Mouse (Mus musculus): Measurements from ENCODE around the gene Gm49425.
A peak's percentile ranks its signal among the peaks of the same experiment; 100 is the strongest.

Gm49425 gene

DNA sequence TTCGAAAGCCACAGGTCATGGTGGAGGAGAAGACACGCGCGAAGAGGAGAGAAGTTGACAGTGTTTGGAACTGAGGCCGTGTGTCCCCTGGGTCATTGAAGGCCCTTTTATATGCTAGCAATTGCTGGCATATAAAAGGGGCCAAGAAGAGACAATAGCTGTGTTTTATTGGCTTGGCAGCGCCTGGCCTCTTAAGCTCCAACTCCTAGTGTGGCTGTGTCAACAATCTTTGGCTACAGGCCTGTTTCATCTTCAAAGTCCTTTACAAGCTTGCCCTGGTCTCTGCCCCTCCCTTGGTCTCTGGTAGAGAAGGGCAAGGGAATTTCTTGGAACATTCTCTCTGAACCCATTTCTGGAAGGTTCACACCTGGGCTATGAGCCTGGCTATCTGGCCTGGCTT lies 25.6 kb downstream of the Gm49425 start, which contains the start of gene Krt83:
Krt83 (minus strand) TSS at position 82 of the 400 bp plus-strand sequence.
- DNase-seq (ENCODE audit: low read depth, low spot score) = no peak

DNA sequence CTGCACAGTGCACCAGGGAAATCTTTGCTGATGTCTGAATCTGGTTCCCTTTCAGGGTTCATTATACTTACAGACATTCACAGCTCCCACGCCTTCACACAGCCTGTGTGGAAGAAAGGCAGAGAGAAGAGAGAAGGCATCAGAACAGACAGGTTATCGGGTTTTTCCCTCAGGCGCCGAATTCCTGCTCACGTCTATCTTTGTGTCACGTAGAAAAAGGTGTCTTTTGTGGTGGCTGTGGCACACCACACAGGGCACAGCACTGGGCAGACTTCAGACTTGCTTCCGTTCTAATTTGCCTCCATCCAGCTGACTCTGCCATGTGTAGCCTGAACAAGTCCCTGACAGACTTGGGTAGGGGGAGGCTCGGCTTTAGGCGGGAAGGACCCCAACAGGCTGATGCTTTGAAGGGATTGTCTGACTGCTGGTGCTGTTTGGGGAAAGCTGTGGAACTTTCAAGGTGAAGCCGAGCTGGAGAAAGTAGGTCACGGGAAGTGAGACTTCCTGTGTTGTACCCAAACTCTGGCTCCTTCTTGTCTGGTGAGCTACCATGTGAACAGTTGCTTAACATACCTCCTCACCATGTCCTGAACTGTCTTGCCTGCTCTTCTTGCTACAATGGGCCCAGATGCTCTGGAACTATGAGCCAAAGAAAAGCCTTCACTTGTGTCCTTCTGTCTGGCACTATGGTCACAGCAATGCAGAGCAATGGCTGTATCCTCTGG lies 31.0 kb downstream of the Gm49425 start:
- DNase-seq (ENCODE audit: low read depth, low spot score) = no peak

- no peak for DNase-seq (ENCODE audit: low read depth, low spot score)
Observed at GRCm38 (mm10) chr15:101484939-101485338, 32.1 kb downstream of the Gm49425 start.

- DNase-seq (ENCODE audit: low read depth, low spot score) = no peak
Observed at GRCm38 (mm10) chr15:101483646-101484045, 33.4 kb downstream of the Gm49425 start.

GRCm38 (mm10) chr15:101482056-101482455 lies 35.0 kb downstream of the Gm49425 start:
- DNase-seq (ENCODE audit: low read depth, low spot score) = no peak

GRCm38 (mm10) chr15:101479666-101480060 lies 37.4 kb downstream of the Gm49425 start:
- DNase-seq (ENCODE audit: low read depth, low spot score) = no peak

GRCm38 (mm10) chr15:101479007-101479665 lies 37.9 kb downstream of the Gm49425 start:
- peak; percentile 41 for DNase-seq (ENCODE audit: low read depth, low spot score)

GRCm38 (mm10) chr15:101472952-101473528 lies 44.0 kb downstream of the Gm49425 start, which contains the start of gene Krt86:
Gene Krt86 (plus strand): TSS chr15:101473478.
- DNase-seq (ENCODE audit: low read depth, low spot score) = peak; percentile 28

- no peak for DNase-seq (ENCODE audit: low read depth, low spot score)
Observed at GRCm38 (mm10) chr15:101469093-101469492, 48.0 kb downstream of the Gm49425 start.

Data from ES-CJ7 (cell line).